23 mouse cellular contexts compared by ENCODE assay signal in genomic region chr2:92613645-92614044, GRCm38 (mm10). TPM values are rescaled to one million over a fixed set of nuclear protein-coding genes. Genes with fewer than 3 reads are reported as not detected.
DNase-seq lines count a peak whose midpoint lies in the region; ATAC-seq and TF ChIP-seq lines count a peak whose summit lies in the region.
"Had no signal": no experiment of that assay in that cellular context is flagged by ENCODE, and none has a peak within 500 bp of the region (broad histone marks: within the 10 kb centered on the region; RNA-seq: fewer than 3 reads in every experiment).

No protein-coding gene starts in this region.

- H3K4me2 ChIP-seq in heart, embryonic 12.5 days, result no peak overlapping the region
- H3K4me2 ChIP-seq in midbrain, embryonic 11.5 days, result no peak overlapping the region

- TF ChIP-seq CTCF in layer of hippocampus, adult 2 months (conservative IDR thresholded peaks at IDR 0.05), result no peak

- WGBS in heart, embryonic 12.5 days, result 90% methylated on average over 15 of the region's 15 CpGs
- WGBS in midbrain, embryonic 11.5 days, result 97% methylated on average over 15 of the region's 15 CpGs
- 95% methylated on average over 15 of the region's 15 CpGs for WGBS in midbrain, embryonic 10.5 days

- DNase-seq in heart, adult 11 months, result peak; percentile 88
- DNase-seq in layer of hippocampus, adult 2 months (ENCODE audit: low spot score in 2 of 2), result no peak
- DNase-seq in layer of hippocampus, adult 18-20 months (ENCODE audit: low spot score in 2 of 2), result no peak
- DNase-seq in midbrain, embryonic 11.5 days (ENCODE audit: low spot score, missing footprints), result peak; percentile 73
- no peak for DNase-seq in midbrain, embryonic 10.5 days (ENCODE audit: low spot score)
- DNase-seq in ZHBTc4 (ENCODE audit: low read depth, low spot score), result peak; percentile 32
- no peak for DNase-seq in thymus, postnatal 10 days (ENCODE audit: low spot score in 2 of 2)
- DNase-seq: adrenal gland, adult 2 months; adrenal gland, adult 8-10 months; adrenal gland, postnatal 10 days; adrenal gland, postnatal 14 days; adrenal gland, postnatal 25 days; adrenal gland, postnatal 36 days; B cell, adult 2 months; cerebellum, adult 11 months; cerebellum, adult 11-12 months; cerebellum, adult 18-20 months had no signal

- H3K36me3 ChIP-seq in heart, embryonic 12.5 days, result no peaks in the 10 kb centered on the region
- H3K36me3 ChIP-seq in midbrain, embryonic 11.5 days (ENCODE audit: control insufficient read depth, insufficient read depth, low read length), result no peaks in the 10 kb centered on the region
- peaks cover 15% of the 10 kb centered on the region for H3K36me3 ChIP-seq in midbrain, embryonic 10.5 days
- H3K36me3 ChIP-seq: G1E had no signal

- ATAC-seq in heart, embryonic 12.5 days (ENCODE audit: insufficient number of reproducible peaks, low FRiP score), result no peak
- ATAC-seq in midbrain, embryonic 11.5 days (ENCODE audit: low FRiP score), result no peak
- ATAC-seq: activated CD4-positive, CD25-positive, alpha-beta regulatory T cell, adult 4 months; CD4-positive, CD25-positive, alpha-beta regulatory T cell, adult 4 months; Patski had no signal

- H3K4me1 ChIP-seq in heart, embryonic 12.5 days (replicated peaks), result no peaks in the 10 kb centered on the region
- H3K4me1 ChIP-seq in midbrain, embryonic 11.5 days (ENCODE audit: control insufficient read depth, insufficient read depth, low read length), result peaks cover 3% of the 10 kb centered on the region; the same call in 1 of the 2 replicates
- H3K4me1 ChIP-seq in midbrain, embryonic 10.5 days, result peaks cover 13% of the 10 kb centered on the region

- no peak overlapping the region for H3K27ac ChIP-seq in heart, embryonic 12.5 days (ENCODE audit: poor library complexity, severe bottlenecking)
- H3K27ac ChIP-seq in layer of hippocampus, adult 2 months, result peak overlapping the region; percentile 99
- no peak overlapping the region for H3K27ac ChIP-seq in midbrain, embryonic 11.5 days (ENCODE audit: low read depth, low read length)
- no peak overlapping the region for H3K27ac ChIP-seq in midbrain, embryonic 10.5 days (replicated peaks)

- H3K4me3 ChIP-seq in heart, embryonic 12.5 days, result no peak overlapping the region
- H3K4me3 ChIP-seq in layer of hippocampus, adult 2 months, result no peak overlapping the region
- H3K4me3 ChIP-seq in midbrain, embryonic 11.5 days (ENCODE audit: low read depth, low read length), result no peak overlapping the region
- H3K4me3 ChIP-seq in midbrain, embryonic 10.5 days, result no peak overlapping the region

- H3K9ac ChIP-seq in heart, embryonic 12.5 days, result no peak overlapping the region
- no peak overlapping the region for H3K9ac ChIP-seq in midbrain, embryonic 11.5 days (ENCODE audit: low read length)

- no peaks in the 10 kb centered on the region for H3K9me3 ChIP-seq in heart, embryonic 12.5 days (replicated peaks)
- no peaks in the 10 kb centered on the region for H3K9me3 ChIP-seq in midbrain, embryonic 11.5 days (ENCODE audit: control insufficient read depth, low read length)
- H3K9me3 ChIP-seq in midbrain, embryonic 10.5 days (replicated peaks), result no peaks in the 10 kb centered on the region
- H3K9me3 ChIP-seq: G1E had no signal

- H3K27me3 ChIP-seq in heart, embryonic 12.5 days (replicated peaks), result 0 out of 2 replicates have a peak, but pooled peaks cover 12% of the 10 kb centered on the region
- no peaks in the 10 kb centered on the region for H3K27me3 ChIP-seq in midbrain, embryonic 11.5 days (ENCODE audit: control insufficient read depth, insufficient read depth, low read length)
- peaks cover 35% of the 10 kb centered on the region for H3K27me3 ChIP-seq in midbrain, embryonic 10.5 days (ENCODE audit: low read depth, poor library complexity, severe bottlenecking)

RNA-seq across cellular contexts. Expression of gene Chst1, which starts 14.1 kb away (rescaled TPM):
- 1.3 and 1.6 TPM in 2 replicates for polyA plus RNA-seq in heart, embryonic 12.5 days (2016; fragmentation: Nextera tagmentation; extraction: Ambion mirVana)
- 100 to 1,000 TPM; 295 to 314 TPM for total RNA-seq in layer of hippocampus, adult 2 months (2021)
- 100 to 1,000 TPM; 307 to 312 TPM for total RNA-seq in layer of hippocampus, adult 18-20 months (2021)
- polyA plus RNA-seq in midbrain, embryonic 11.5 days (2014; fragmentation: Nextera tagmentation; extraction: Ambion mirVana), result 4.2 and 4.3 TPM in 2 replicates
- 5.1 and 5.7 TPM in 2 replicates for polyA plus RNA-seq in midbrain, embryonic 10.5 days (2016; fragmentation: Nextera tagmentation; extraction: Ambion mirVana)
- total RNA-seq: CH12.LX had no signal

Comparison
In these comparisons a context has a peak if more than half of its experiments do, and no peak if none do; other contexts are left out.
1. DNase-seq: peak in heart, adult 11 months (single experiment), midbrain, embryonic 11.5 days (single experiment) and ZHBTc4 (single experiment); none in layer of hippocampus, adult 2 months (0 of 2), layer of hippocampus, adult 18-20 months (0 of 2), midbrain, embryonic 10.5 days (single experiment) and thymus, postnatal 10 days (0 of 2).